Mouse (Mus musculus): ENCODE results near the gene Ifitm10. TPM values are rescaled to one million over a fixed set of nuclear protein-coding genes. Genes with fewer than 3 reads are reported as not detected.
A peak's percentile ranks its signal among the peaks of the same experiment; 100 is the strongest.

The Ifitm10 gene
- polyA plus RNA-seq, 1 experiment from 2014 or later = 7.5 TPM

DNA sequence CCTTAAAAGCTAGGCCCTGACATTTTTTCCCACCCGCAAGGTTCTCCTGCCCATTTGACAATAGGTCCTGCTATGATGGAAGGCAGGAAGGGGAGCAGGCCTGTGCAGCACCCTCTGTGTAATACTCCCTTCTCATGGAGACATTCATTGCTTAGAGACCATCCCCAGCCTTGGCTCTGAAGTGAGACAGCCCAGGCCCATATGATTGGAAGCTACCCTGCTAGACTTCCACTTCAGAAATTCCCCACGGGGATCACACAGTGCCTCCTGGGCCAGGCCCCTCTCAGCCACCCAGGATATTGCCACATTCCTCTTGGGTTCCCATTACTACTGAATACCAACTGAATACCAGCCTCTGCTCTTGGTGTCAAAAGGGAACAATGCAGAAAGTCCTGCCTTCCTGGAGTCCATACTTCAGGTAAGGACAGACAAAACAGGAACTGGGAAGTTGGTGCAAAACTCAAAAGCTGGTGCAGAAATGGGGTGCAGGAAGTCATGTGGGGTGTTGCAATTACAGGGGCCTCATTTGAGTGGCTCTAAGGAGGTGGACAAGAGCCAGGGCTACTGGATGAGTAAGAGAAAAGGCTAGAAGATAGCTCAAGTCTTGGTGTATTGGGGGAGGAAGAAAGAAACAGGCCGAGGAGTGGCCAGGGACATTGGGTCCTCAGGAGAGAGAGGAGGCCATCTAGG, 16.6 kb upstream of the Ifitm10 start:
- Histone ChIP-seq H3K4me3 (replicated peaks) (no peak overlapping the region), H3K27me3 (no peaks in the 10 kb centered on the region), H3K9ac (no peak overlapping the region), H3K4me2 (replicated peaks) (no peak overlapping the region), H3K36me3 (peaks cover 5% of the 10 kb centered on the region; the same call in 1 of the 2 replicates), H3K4me1 (peaks cover 26% of the 10 kb centered on the region), H3K27ac (replicated peaks) (no peak overlapping the region), H3K9me3 (replicated peaks) (no peaks in the 10 kb centered on the region)
- 85% methylated on average over 3 of the region's 3 CpGs for WGBS
- no peak for ATAC-seq (ENCODE audit: insufficient number of reproducible peaks, low FRiP score, low TSS enrichment, low read depth)

- Histone ChIP-seq H3K27me3 (no peaks in the 10 kb centered on the region), H3K4me1 (peaks cover 26% of the 10 kb centered on the region), H3K4me3 (replicated peaks) (no peak overlapping the region), H3K9ac (no peak overlapping the region), H3K36me3 (peaks cover 18% of the 10 kb centered on the region), H3K27ac (replicated peaks) (no peak overlapping the region), H3K9me3 (replicated peaks) (no peaks in the 10 kb centered on the region), H3K4me2 (replicated peaks) (no peak overlapping the region)
- ATAC-seq (ENCODE audit: insufficient number of reproducible peaks, low FRiP score, low TSS enrichment, low read depth) = no peak
- WGBS = 94% methylated on average over 2 of the region's 2 CpGs
Observed at GRCm38 (mm10) chr7:142388740-142389139, 15.2 kb upstream of the Ifitm10 start.

- H3K36me3 ChIP-seq = peaks cover 24% of the 10 kb centered on the region
- H3K27me3 ChIP-seq = no peaks in the 10 kb centered on the region
- peaks cover 26% of the 10 kb centered on the region for H3K4me1 ChIP-seq
- H3K4me3 ChIP-seq (replicated peaks) = peak overlapping the region; percentile 87
- H3K27ac ChIP-seq (replicated peaks) = peak overlapping the region; percentile 74
- no peak overlapping the region for H3K9ac ChIP-seq
- no peak for ATAC-seq (ENCODE audit: insufficient number of reproducible peaks, low FRiP score, low TSS enrichment, low read depth)
- peak overlapping the region; percentile 84 for H3K4me2 ChIP-seq (replicated peaks)
- 95% methylated on average over 1 of the region's 1 CpGs for WGBS
- no peaks in the 10 kb centered on the region for H3K9me3 ChIP-seq (replicated peaks)
Observed at GRCm38 (mm10) chr7:142388198-142388597, 14.6 kb upstream of the Ifitm10 start.

- WGBS = under 1% methylated on average over 55 of the region's 55 CpGs
- Histone ChIP-seq H3K4me1 (peaks cover 26% of the 10 kb centered on the region), H3K4me2 (replicated peaks) (peak within 1 kb of the TSS; percentile 84), H3K36me3 (peaks cover 30% of the 10 kb centered on the region), H3K9me3 (replicated peaks) (no peaks in the 10 kb centered on the region), H3K4me3 (replicated peaks) (peak within 1 kb of the TSS; percentile 87), H3K27ac (replicated peaks) (peak within 1 kb of the TSS; percentile 83), H3K9ac (peak within 1 kb of the TSS; percentile 73), H3K27me3 (no peaks in the 10 kb centered on the region)
- peak; percentile 95 for ATAC-seq (ENCODE audit: insufficient number of reproducible peaks, low FRiP score, low TSS enrichment, low read depth)
Observed at GRCm38 (mm10) chr7:142387419-142388148, 14.0 kb upstream of the Ifitm10 start, which contains the start of gene Ctsd. Gene Ctsd (minus strand): TSS chr7:142388038.

- H3K4me3 ChIP-seq (replicated peaks) = peak overlapping the region; percentile 87
- ATAC-seq (ENCODE audit: insufficient number of reproducible peaks, low FRiP score, low TSS enrichment, low read depth) = no peak
- peak overlapping the region; percentile 83 for H3K27ac ChIP-seq (replicated peaks)
- H3K36me3 ChIP-seq = peaks cover 39% of the 10 kb centered on the region
- H3K9ac ChIP-seq = peak overlapping the region; percentile 73
- peak overlapping the region; percentile 84 for H3K4me2 ChIP-seq (replicated peaks)
- H3K27me3 ChIP-seq = no peaks in the 10 kb centered on the region
- no peaks in the 10 kb centered on the region for H3K9me3 ChIP-seq (replicated peaks)
- 46% methylated on average over 6 of the region's 6 CpGs for WGBS
- H3K4me1 ChIP-seq = peaks cover 26% of the 10 kb centered on the region
Observed at GRCm38 (mm10) chr7:142386621-142387201, 13.2 kb upstream of the Ifitm10 start.

- H3K27me3 ChIP-seq = no peaks in the 10 kb centered on the region
- peaks cover 47% of the 10 kb centered on the region for H3K36me3 ChIP-seq
- peaks cover 26% of the 10 kb centered on the region for H3K4me1 ChIP-seq
- no peak overlapping the region for H3K27ac ChIP-seq (replicated peaks)
- H3K4me3 ChIP-seq (replicated peaks) = peak overlapping the region; percentile 87
- peak overlapping the region; percentile 84 for H3K4me2 ChIP-seq (replicated peaks)
- ATAC-seq (ENCODE audit: insufficient number of reproducible peaks, low FRiP score, low TSS enrichment, low read depth) = no peak
- H3K9ac ChIP-seq = no peak overlapping the region
- WGBS = 93% methylated on average over 3 of the region's 3 CpGs
- no peaks in the 10 kb centered on the region for H3K9me3 ChIP-seq (replicated peaks)
Observed at GRCm38 (mm10) chr7:142385742-142386403, 12.3 kb upstream of the Ifitm10 start.

GRCm38 (mm10) chr7:142384306-142384705, 10.8 kb upstream of the Ifitm10 start:
- Histone ChIP-seq H3K9me3 (replicated peaks) (no peaks in the 10 kb centered on the region), H3K27me3 (no peaks in the 10 kb centered on the region), H3K9ac (no peak overlapping the region), H3K27ac (replicated peaks) (no peak overlapping the region), H3K4me1 (peaks cover 26% of the 10 kb centered on the region), H3K36me3 (peaks cover 63% of the 10 kb centered on the region), H3K4me3 (replicated peaks) (no peak overlapping the region), H3K4me2 (replicated peaks) (no peak overlapping the region)
- WGBS = 78% methylated on average over 10 of the region's 10 CpGs
- ATAC-seq (ENCODE audit: insufficient number of reproducible peaks, low FRiP score, low TSS enrichment, low read depth) = no peak

DNA sequence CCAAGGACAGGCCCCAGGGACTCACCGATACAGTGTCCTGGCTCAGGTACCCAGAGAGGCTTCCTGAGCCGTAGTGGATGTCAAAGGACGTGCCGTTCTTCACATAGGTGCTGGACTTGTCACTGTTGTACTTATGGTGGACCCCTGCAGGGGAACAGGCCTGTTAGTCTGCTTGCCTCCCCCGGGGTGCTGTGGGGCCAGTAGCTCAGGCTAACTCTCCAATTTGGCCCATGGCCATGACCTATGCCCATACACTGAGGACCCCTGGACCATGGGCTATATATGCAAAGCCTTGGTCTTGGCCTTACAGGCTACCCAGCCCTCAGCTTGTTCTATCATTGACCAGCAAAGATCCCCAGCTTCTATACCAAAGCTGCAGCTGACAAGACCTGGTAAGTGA, 9.0 kb upstream of the Ifitm10 start, which contains the start of gene Gm49369:
Gm49369 (minus strand) TSS at position 101 of the 400 bp plus-strand sequence.
- no peak for ATAC-seq (ENCODE audit: insufficient number of reproducible peaks, low FRiP score, low TSS enrichment, low read depth)
- no peak within 1 kb of the TSS for H3K27ac ChIP-seq (replicated peaks)
- no peak within 1 kb of the TSS for H3K4me3 ChIP-seq (replicated peaks)
- peaks cover 21% of the 10 kb centered on the region for H3K4me1 ChIP-seq
- H3K27me3 ChIP-seq = no peaks in the 10 kb centered on the region
- peaks cover 80% of the 10 kb centered on the region for H3K36me3 ChIP-seq
- H3K4me2 ChIP-seq (replicated peaks) = no peak within 1 kb of the TSS
- H3K9ac ChIP-seq = no peak within 1 kb of the TSS
- 94% methylated on average over 5 of the region's 5 CpGs for WGBS
- no peaks in the 10 kb centered on the region for H3K9me3 ChIP-seq (replicated peaks)

GRCm38 (mm10) chr7:142381175-142381574, 7.6 kb upstream of the Ifitm10 start:
- Histone ChIP-seq H3K4me1 (peaks cover 10% of the 10 kb centered on the region), H3K27me3 (no peaks in the 10 kb centered on the region), H3K4me3 (replicated peaks) (no peak overlapping the region), H3K4me2 (replicated peaks) (no peak overlapping the region), H3K9ac (no peak overlapping the region), H3K27ac (replicated peaks) (no peak overlapping the region), H3K36me3 (peaks cover 94% of the 10 kb centered on the region), H3K9me3 (replicated peaks) (no peaks in the 10 kb centered on the region)
- no peak for ATAC-seq (ENCODE audit: insufficient number of reproducible peaks, low FRiP score, low TSS enrichment, low read depth)
- WGBS = 89% methylated on average over 4 of the region's 4 CpGs

DNA sequence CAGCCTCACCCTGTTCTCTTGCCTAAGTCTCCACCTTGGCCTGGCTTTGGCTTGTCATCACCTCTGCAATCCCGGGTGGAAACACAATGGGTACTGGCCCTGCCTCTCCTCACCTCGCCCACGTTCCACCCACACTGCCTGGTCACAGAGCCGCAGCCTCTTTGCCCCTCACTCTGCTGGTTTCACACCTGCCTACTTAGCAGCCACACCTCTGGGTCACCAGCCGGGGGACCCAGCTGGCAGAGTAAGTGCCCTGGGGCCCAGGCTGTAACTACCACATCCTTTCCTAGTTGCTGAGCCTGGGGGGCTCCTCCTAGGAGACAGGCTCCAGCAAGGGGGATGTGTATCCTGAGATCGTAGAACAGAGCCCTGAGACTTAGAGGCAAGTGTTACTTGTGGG, 5.6 kb upstream of the Ifitm10 start:
- Histone ChIP-seq H3K27me3 (no peaks in the 10 kb centered on the region), H3K9me3 (replicated peaks) (no peaks in the 10 kb centered on the region), H3K4me3 (replicated peaks) (no peak overlapping the region), H3K9ac (no peak overlapping the region), H3K27ac (replicated peaks) (no peak overlapping the region), H3K4me2 (replicated peaks) (no peak overlapping the region), H3K36me3 (peaks cover 84% of the 10 kb centered on the region), H3K4me1 (peaks cover 11% of the 10 kb centered on the region; the same call in 1 of the 2 replicates)
- ATAC-seq (ENCODE audit: insufficient number of reproducible peaks, low FRiP score, low TSS enrichment, low read depth) = no peak
- WGBS = 72% methylated on average over 6 of the region's 6 CpGs
